Mouse (Mus musculus) heart, embryonic 11.5 days (tissue): ENCODE measurements at regions not wholly inside any gene's neighbourhood (a gene's known extent, or its start where the extent isn't known, plus 50 kb on each side); places are given as distances from the start of the nearest gene placed in this dataset.

ENCODE experiments used
- ATAC-seq: fragments of 200-750 bp; cut with Nextera tagmentation; replicated peaks from 2 replicates; pipeline ENCODE4 v1.8.0; 2017; ENCODE audit warnings: moderate library complexity; ENCODE audit not compliant: insufficient number of reproducible peaks, low FRiP score, low TSS enrichment
- H3K27ac ChIP-seq: fragments of 300-500 bp; sonication (generic); 2 replicates; pipeline ENCODE4 v1.5.1; 2014; ENCODE audit warnings: mild to moderate bottlenecking, low read depth, low read length
- H3K27me3 ChIP-seq: fragments of 300-500 bp; sonication (generic); 2 replicates; pipeline ENCODE4 v1.6.1; 2014; ENCODE audit warnings: mild to moderate bottlenecking, low read length, mixed read lengths; ENCODE audit not compliant: control insufficient read depth, insufficient read depth
- H3K36me3 ChIP-seq: fragments of 300-500 bp; sonication (generic); 2 replicates; pipeline ENCODE4 v1.6.1; 2014; ENCODE audit warnings: mild to moderate bottlenecking, low read length, moderate library complexity, mixed read lengths; ENCODE audit not compliant: control insufficient read depth, insufficient read depth
- H3K4me1 ChIP-seq: fragments of 300-500 bp; sonication (generic); 2 replicates; pipeline ENCODE4 v1.6.1; 2014; ENCODE audit warnings: low read length; ENCODE audit not compliant: control insufficient read depth, insufficient read depth
- H3K4me2 ChIP-seq: fragments of 300-500 bp; sonication (generic); 2 replicates; pipeline ENCODE4 v1.6.1; 2014; ENCODE audit warnings: mild to moderate bottlenecking, moderate library complexity
- H3K4me3 ChIP-seq: fragments of 300-500 bp; sonication (generic); 2 replicates; pipeline ENCODE4 v1.5.1; 2014; ENCODE audit warnings: low read depth, low read length
- H3K9ac ChIP-seq: fragments of 300-500 bp; sonication (generic); 2 replicates; pipeline ENCODE4 v1.6.1; 2014; ENCODE audit warnings: mild to moderate bottlenecking, low read depth, low read length, moderate library complexity
- H3K9me3 ChIP-seq: fragments of 300-500 bp; sonication (generic); replicated peaks from 2 replicates; pipeline ENCODE4 v1.6.1; 2016; ENCODE audit warnings: low read length; ENCODE audit not compliant: control insufficient read depth
- WGBS: fragments of 180-500 bp; shearing (Covaris S2); extraction: QIAGEN DNeasy Blood & Tissue Kit; methylation state at CpG from one replicate; pipeline ENCODE4 v1.1.7; 2014; ENCODE audit not compliant: insufficient replicate concordance; 5-methylcytosine and 5-hydroxymethylcytosine counted together

DNA sequence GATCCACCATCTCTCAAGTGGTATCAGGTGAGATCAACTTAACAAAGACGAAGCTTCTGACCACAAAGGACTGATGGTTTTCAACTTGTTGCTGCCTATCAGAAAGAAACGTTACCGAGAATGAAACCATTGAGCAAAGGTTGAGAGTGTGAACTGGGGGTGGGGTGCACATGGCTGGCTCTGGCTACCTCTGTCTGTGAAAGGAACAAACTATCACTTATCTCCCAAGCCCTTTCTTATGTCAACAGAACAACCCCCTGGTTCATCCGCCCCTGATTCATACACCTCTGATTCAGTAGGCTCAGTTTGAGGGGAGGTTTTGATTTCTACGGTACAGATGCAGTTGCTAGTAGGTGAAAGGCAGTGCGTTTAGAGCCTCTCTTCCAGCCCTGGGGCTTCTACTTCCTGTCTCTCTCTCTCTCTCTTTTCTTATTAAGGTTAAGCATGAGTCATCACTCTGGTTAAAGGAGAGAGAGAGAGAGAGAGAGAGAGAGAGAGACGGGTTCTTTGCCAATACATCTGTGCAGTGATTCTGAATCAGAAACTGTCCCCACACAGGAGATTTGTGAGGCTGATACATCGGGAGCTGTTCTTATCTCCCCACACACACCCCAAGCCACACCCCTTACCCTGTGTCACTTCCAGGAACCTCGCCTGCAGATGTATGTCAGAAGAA, 59.0 kb upstream of the Hif1a start:
- 44% methylated on average over 9 of the region's 9 CpGs for WGBS
- Histone ChIP-seq H3K27ac (no peak overlapping the region), H3K4me2 (0 out of 2 replicates have a peak overlapping the region, but pooled peaks have one; percentile 25)

DNA sequence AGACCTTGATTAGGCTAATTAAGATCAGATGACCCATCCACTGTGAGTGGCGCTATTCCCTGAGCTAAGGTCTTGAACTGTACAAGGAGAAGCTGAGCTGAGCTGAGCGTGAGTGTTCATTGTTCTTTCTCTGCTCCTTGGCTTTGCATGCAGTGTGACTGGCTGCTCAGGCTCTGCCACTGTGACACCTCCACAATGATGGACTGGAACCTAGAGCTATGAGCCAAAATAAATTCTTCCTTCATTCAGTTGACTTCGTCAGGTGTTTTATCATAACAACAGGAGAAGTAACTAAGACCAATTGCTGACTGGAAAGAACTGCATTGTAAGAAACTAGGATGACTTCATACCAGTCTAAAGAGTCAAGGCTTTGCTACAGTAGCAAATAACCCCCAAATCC, 56.4 kb upstream of the Hif1a start:
- peaks cover 11% of the 10 kb centered on the region for H3K4me1 ChIP-seq
- no peak overlapping the region for H3K9ac ChIP-seq
- no peaks in the 10 kb centered on the region for H3K9me3 ChIP-seq
- WGBS: 85% methylated on average over 3 of the region's 3 CpGs
- H3K4me2 ChIP-seq: no peak overlapping the region
- no peak for ATAC-seq
- H3K27ac ChIP-seq: no peak overlapping the region
- H3K36me3 ChIP-seq: no peaks in the 10 kb centered on the region
- no peaks in the 10 kb centered on the region for H3K27me3 ChIP-seq
- H3K4me3 ChIP-seq: no peak overlapping the region

More for the DNA sequence above, 59.0 kb upstream of the Hif1a start:
- Histone ChIP-seq H3K27me3 (no peaks in the 10 kb centered on the region), H3K9ac (no peak overlapping the region), H3K4me1 (no peaks in the 10 kb centered on the region; the same call in 1 of the 2 replicates), H3K9me3 (no peaks in the 10 kb centered on the region), H3K4me3 (no peak overlapping the region), H3K36me3 (no peaks in the 10 kb centered on the region)
- no peak for ATAC-seq

DNA sequence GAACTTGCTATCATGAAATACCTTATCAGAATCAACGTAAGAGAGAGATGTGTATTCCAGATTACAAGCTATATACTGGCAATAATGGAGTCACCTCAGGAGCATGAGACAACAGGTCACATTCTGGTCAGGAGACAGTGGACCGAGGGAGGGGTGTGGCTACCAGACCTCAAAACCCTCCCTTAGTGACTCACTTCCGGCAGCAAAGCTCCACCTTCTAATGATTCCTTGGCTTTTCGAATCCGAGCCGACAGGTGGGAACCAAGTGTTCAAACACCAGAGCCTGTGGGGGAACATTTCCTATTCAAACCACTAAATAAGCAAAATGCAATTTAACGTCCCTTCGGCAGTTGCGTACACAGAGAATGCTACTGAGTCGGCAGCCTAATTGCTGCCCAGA, 54.5 kb upstream of the Hif1a start:
- peak overlapping the region; percentile 56 for H3K4me2 ChIP-seq
- H3K36me3 ChIP-seq: no peaks in the 10 kb centered on the region
- no peaks in the 10 kb centered on the region for H3K27me3 ChIP-seq
- no peak overlapping the region for H3K9ac ChIP-seq
- no peaks in the 10 kb centered on the region for H3K9me3 ChIP-seq
- peak overlapping the region; percentile 32 for H3K4me3 ChIP-seq
- peaks cover 11% of the 10 kb centered on the region for H3K4me1 ChIP-seq
- WGBS: 38% methylated on average over 10 of the region's 10 CpGs
- H3K27ac ChIP-seq: no peak overlapping the region
- no peak for ATAC-seq

DNA sequence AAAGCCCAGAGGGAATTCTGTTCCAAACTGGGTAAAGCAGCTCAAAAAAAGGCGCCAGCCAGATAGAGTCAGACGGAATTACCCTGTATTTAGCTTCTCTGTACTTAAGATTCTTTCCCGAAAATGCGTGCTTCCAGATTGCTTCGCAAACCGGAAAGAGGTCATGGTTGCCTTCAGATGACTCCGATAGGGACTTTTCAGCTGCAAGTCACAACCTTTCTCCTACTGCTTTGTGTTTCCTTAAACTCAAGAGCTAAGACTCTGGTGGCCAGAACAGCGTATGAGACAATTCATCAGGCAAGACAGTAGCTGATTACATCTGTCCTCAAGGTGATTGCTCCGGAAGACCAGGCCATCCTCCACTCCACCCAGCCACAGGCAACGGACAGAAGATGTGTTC, 53.8 kb upstream of the Hif1a start:
- peaks cover 11% of the 10 kb centered on the region for H3K4me1 ChIP-seq
- H3K9ac ChIP-seq: no peak overlapping the region
- H3K9me3 ChIP-seq: no peaks in the 10 kb centered on the region
- no peak for ATAC-seq
- no peaks in the 10 kb centered on the region for H3K36me3 ChIP-seq
- WGBS: 52% methylated on average over 10 of the region's 10 CpGs
- H3K27me3 ChIP-seq: no peaks in the 10 kb centered on the region
- peak overlapping the region; percentile 32; the same call in 1 of the 2 replicates for H3K4me3 ChIP-seq
- peak overlapping the region; percentile 56 for H3K4me2 ChIP-seq
- H3K27ac ChIP-seq: no peak overlapping the region

DNA sequence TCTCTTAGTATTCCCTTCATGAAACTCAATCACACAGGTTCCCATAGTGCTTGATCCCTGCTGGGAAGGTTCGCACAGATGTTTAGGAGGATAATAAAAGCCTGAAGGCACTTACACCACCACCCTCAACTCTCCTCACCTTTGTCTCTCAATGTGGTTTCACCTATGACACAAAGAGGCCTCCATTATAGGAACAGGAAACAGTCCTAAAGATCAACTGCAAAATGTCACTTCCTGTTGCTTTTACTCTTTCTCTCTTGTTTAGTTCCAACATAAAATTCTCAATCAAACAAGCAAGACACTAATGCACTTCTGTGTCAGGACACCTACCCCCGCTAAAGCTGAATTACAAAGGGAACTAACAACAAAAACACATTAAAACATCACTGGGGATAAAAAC, 50.3 kb upstream of the Hif1a start:
- Histone ChIP-seq H3K4me1 (peaks cover 11% of the 10 kb centered on the region), H3K4me3 (no peak overlapping the region), H3K27me3 (no peaks in the 10 kb centered on the region), H3K36me3 (no peaks in the 10 kb centered on the region), H3K27ac (no peak overlapping the region), H3K4me2 (no peak overlapping the region), H3K9ac (no peak overlapping the region), H3K9me3 (no peaks in the 10 kb centered on the region)
- WGBS: 77% methylated on average over 2 of the region's 2 CpGs
- ATAC-seq: no peak
